Mouse (Mus musculus) T-helper 1 cell (primary cell): ENCODE measurements at regions not wholly inside any gene's neighbourhood (a gene's known extent, or its start where the extent isn't known, plus 50 kb on each side); places are given as distances from the start of the nearest gene placed in this dataset.

Experiments used
- in situ Hi-C: fragments of 300-600 bp; cut with MboI, MseI; formaldehyde crosslinking; loops from one replicate; pipeline ENCODE4 v1.15.1; 2025; ENCODE audit warnings: high pct_unique_total_duplicates

- in situ Hi-C loops, result no loop called here
Observed at GRCm38 (mm10) chr8:92071305-92072253, 269.7 kb upstream of the Irx3 start.

- in situ Hi-C loops, result no loop called here
Observed at GRCm38 (mm10) chr8:92070704-92071103, 268.8 kb upstream of the Irx3 start.

GRCm38 (mm10) chr8:92066435-92066834 lies 264.6 kb upstream of the Irx3 start:
- in situ Hi-C loops, result no loop called here

DNA sequence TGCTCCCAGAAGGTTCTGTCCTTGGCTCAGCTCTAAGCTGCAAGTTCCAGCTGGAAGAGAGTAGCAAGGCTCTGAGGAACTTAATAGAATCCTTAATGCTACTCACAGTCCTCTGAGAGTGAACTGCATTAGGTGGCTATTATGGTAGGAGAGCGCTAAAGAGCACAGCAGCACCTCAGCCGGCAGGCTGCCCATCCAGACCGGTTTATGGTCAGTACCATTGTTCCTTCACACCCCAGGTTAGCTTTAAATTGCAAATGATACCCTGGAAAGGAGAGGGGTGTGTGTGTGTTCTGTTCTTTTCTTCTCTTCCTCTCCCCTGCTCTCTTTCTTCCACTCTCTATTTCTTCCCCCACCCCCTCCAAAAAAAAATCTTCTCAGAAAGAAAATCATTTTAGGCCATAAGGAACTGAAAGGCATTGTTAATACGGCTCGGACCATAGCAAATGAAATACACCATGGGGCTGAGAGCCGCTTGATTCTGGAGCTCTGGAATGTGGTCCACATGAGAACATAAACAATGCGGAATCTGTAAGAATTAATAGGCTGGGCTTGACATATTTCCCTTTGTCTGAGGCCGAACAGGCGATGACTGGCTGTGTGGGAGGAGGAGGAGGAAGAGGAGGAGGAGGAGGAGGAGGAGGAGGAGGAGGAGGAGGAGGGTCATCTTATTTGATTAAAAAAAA lies 263.8 kb upstream of the Irx3 start:
- in situ Hi-C loops, result no loop called here

GRCm38 (mm10) chr8:92064971-92065370 lies 263.1 kb upstream of the Irx3 start:
- in situ Hi-C loops, result no loop called here

GRCm38 (mm10) chr8:92064175-92064821 lies 262.4 kb upstream of the Irx3 start:
- in situ Hi-C loops, result no loop called here

- in situ Hi-C loops, result no loop called here
Observed at GRCm38 (mm10) chr8:92063333-92063732, 261.5 kb upstream of the Irx3 start.

GRCm38 (mm10) chr8:92059471-92059870 lies 257.6 kb upstream of the Irx3 start:
- in situ Hi-C loops, result no loop called here

DNA sequence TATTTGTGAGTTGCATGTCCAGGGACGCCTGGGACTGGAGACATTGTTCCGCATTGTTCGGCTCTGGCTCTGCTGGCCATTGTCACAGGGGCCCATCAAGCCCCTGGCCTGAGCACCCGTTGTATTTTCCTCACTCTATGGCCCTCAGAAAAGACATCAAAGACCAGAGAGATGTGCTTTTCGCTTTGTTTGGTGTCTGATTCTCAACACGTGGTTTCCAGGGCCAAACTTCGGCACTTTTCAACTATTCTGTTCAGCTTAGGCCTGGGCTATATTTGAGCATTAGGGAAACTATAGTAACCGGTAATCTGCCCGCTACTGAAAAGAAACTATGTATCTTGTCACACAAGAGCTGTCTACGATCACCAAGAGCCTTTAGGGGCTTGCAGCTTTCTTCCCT lies 257.1 kb upstream of the Irx3 start:
- in situ Hi-C loops, result no loop called here

GRCm38 (mm10) chr8:92057857-92058256 lies 256.0 kb upstream of the Irx3 start:
- in situ Hi-C loops, result no loop called here

DNA sequence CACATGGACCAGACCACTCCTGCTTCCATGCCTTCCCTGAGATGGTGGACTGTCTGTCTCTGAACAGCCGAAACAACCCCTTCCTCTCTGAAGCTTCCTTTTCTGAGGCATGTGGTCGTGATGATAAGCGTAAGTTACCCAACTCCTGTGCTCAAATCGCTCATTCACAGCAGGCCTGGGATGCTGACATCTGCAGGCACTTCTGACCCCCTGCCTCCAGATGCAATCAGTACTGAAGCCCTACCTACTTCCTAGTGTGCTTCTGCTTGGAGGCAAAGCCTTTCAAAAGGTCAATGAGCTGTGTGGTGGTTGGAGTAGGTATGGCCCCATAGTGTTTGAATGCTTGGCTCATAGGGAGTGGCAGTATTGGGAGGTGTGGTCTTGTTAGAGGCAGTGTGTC lies 253.7 kb upstream of the Irx3 start:
- in situ Hi-C loops, result no loop called here

DNA sequence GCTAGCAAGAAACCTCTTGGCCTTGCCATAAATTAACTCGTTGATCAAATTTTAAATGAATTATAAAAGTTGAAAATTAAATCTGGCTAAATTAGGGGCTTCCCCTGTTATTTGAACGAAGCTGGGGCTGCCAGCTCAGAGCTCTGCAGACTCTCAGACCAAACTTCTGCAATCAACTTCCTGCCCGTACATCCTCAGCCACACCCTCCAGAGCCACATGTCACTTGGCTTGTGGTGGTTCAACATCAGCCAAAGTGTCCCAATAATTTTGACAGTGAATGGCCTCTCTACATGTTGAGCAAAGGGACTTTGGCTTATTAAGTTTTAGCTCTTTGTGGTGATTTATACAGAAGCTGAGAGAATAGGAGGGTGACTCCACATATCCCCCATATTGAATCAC lies 242.8 kb upstream of the Irx3 start:
- in situ Hi-C loops, result no loop called here

GRCm38 (mm10) chr8:92042951-92043350 lies 241.1 kb upstream of the Irx3 start:
- in situ Hi-C loops, result no loop called here

DNA sequence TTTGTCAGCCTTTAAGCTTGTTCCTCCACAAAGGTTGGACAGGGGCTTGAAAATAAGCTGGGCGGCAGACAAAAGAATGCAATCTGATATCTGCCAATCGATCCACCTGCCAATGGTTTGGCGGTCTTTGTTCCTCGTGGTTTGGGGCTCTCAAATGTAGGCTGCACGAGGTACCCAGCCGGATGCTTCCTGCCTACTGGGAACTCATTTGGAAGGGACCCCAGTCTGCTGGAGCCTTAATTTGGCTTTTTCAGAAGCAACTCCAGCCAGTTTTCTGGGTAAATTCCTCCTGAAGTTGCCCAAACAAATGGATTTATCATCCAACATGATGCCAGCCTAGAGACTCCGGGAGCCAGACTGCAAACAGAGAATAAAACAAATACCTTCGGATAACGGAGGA lies 228.1 kb upstream of the Irx3 start:
- in situ Hi-C loops, result no loop called here

- in situ Hi-C loops, result no loop called here
Observed at GRCm38 (mm10) chr8:92029516-92029915, 227.6 kb upstream of the Irx3 start.

GRCm38 (mm10) chr8:92028308-92028707 lies 226.4 kb upstream of the Irx3 start:
- in situ Hi-C loops, result no loop called here

GRCm38 (mm10) chr8:92024133-92024532 lies 222.3 kb upstream of the Irx3 start:
- in situ Hi-C loops, result no loop called here

GRCm38 (mm10) chr8:92021521-92021920 lies 219.7 kb upstream of the Irx3 start:
- in situ Hi-C loops, result no loop called here

- in situ Hi-C loops, result no loop called here
Observed at GRCm38 (mm10) chr8:92014704-92015103, 212.8 kb upstream of the Irx3 start.

GRCm38 (mm10) chr8:92013183-92013582 lies 211.3 kb upstream of the Irx3 start:
- in situ Hi-C loops, result no loop called here

- in situ Hi-C loops, result no loop called here
Observed at GRCm38 (mm10) chr8:92010412-92010811, 208.5 kb upstream of the Irx3 start.
